Mouse (Mus musculus) c-Kit-positive CD71-positive TER-119-positive erythroid progenitor cells, embryonic 14.5 days (primary cell): ENCODE measurements around the gene Ccndbp1.
A peak's percentile ranks its signal among the peaks of the same experiment; 100 is the strongest.
"Not testable (repeated sequence)": the region's sequence is repeated elsewhere in the genome, so short reads cannot be mapped to it uniquely, and the experiment has no call there.

Experiments used
- DNase-seq: peaks from one replicate; pipeline ENCODE4 v3.0.0-alpha.2; 2013; ENCODE audit warnings: low spot score

The Ccndbp1 gene

GRCm38 (mm10) chr2:121007925-121008663 is at the start of gene Ccndbp1:
Ccndbp1 (plus strand) TSS chr2:121008403.
- DNase-seq, result peak; percentile 87

DNA sequence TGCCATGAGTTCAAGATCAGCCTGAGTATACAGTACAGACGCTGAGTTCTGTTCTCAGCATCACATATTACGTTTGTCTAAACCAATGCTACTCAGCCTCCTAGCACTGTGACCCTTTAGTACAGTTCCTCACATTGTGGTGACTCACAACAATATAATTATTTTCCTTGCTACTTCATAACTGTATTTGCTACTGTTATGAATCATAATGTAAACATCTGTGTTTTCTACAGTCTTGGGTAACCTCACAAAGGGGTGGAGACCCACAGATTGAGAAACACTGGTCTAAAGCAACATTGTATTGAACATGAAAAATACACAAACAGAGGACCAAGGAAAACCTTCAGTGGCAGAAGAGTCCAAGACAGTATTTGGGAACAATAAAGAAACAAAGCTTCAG is 48.8 kb upstream of the Ccndbp1 start:
- DNase-seq, result no peak

- no peak for DNase-seq
Observed at GRCm38 (mm10) chr2:120959827-120960226, 48.4 kb upstream of the Ccndbp1 start.

- DNase-seq, result no peak
Observed at GRCm38 (mm10) chr2:120960261-120960660, 47.9 kb upstream of the Ccndbp1 start.

DNA sequence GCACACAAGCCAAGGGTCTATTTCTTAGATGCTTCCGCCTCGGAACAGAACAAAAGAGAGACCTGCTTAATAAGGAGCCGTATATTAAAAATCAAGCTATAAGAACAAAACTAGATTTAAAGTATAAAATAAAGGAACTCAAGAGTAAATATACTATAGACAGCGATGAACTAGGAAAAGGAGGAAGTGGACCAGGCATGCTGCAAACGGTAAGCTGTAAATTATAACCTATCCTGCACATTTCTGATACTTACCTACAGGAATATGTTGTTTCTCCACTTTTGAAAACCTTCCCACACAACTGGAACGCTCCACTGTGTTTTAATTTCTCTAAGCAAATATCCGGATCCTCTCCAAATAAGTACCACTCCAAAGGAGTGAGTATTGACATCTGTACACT is 45.1 kb upstream of the Ccndbp1 start:
- no peak for DNase-seq

DNA sequence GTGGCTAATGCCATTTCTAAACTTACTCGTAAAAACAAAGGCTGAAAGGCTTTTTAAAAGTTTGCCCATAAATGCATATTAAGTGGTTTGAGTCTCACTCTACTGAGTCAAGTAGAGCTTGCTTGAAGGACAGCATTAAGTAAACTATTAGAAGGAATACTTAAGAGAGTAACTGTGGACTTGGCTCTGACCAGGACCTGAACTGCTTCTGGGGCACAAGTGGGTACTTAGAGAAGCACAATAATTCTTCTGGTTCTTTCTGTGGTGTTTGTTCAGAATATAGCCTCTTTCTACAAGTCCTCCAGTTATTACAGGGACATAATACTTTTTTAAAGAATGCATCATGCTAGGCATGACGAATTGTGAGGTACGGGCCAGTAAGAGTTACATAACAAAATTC is 42.7 kb upstream of the Ccndbp1 start:
- DNase-seq, result no peak

DNA sequence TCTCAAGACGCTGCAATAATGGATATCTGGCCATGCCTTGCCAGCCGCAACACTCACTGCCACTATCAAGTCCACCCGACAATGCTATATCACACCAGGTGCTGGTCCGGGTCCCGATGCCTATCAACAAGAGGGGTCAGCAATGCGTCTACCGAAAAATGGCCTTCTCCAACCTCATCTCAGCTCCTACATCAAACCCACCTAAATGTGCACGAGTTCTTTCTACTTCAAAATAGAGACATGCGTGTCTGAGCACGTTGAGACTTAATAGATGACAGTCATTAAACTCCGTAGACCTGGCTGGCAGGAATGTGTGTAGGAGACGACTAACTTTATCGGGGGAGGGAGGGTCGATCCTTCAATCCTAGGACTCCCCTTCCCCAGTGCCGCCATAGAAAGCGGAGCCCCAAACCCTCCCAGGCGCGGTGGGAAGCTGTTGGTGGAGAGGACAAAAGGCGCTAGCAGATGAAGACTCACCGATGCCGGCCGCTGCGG is 38.1 kb upstream of the Ccndbp1 start:
- no peak for DNase-seq

- peak; percentile 86 for DNase-seq
Observed at GRCm38 (mm10) chr2:120970559-120971080, 37.6 kb upstream of the Ccndbp1 start, which contains the start of gene Ubr1. Ubr1 (minus strand) TSS chr2:120970715.

- DNase-seq, result no peak
Observed at GRCm38 (mm10) chr2:120971766-120972165, 36.4 kb upstream of the Ccndbp1 start.

- DNase-seq, result not testable (repeated sequence)
Observed at GRCm38 (mm10) chr2:120972257-120972656, 35.9 kb upstream of the Ccndbp1 start.

- DNase-seq, result peak; percentile 38
Observed at GRCm38 (mm10) chr2:120972964-120973363, 35.2 kb upstream of the Ccndbp1 start.

DNA sequence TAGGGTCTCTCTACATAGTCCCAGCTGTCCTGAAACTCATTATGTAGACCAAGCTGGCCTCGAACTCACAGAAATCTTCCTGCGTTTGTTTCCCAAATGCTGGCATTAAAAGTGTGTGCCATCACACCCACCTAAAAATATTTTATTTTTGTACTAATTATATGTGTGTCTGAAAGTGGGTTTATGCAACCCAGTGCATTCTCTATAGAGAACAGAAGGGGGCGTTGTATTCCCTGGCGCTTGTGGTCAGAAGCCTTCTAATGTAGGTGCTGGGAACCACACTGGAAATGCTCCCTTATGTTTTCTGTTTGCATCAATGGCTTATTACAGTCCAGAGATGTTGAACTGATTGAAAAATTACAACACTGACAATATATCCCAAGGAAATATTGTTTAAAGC is 31.9 kb upstream of the Ccndbp1 start:
- DNase-seq, result peak; percentile 57

DNA sequence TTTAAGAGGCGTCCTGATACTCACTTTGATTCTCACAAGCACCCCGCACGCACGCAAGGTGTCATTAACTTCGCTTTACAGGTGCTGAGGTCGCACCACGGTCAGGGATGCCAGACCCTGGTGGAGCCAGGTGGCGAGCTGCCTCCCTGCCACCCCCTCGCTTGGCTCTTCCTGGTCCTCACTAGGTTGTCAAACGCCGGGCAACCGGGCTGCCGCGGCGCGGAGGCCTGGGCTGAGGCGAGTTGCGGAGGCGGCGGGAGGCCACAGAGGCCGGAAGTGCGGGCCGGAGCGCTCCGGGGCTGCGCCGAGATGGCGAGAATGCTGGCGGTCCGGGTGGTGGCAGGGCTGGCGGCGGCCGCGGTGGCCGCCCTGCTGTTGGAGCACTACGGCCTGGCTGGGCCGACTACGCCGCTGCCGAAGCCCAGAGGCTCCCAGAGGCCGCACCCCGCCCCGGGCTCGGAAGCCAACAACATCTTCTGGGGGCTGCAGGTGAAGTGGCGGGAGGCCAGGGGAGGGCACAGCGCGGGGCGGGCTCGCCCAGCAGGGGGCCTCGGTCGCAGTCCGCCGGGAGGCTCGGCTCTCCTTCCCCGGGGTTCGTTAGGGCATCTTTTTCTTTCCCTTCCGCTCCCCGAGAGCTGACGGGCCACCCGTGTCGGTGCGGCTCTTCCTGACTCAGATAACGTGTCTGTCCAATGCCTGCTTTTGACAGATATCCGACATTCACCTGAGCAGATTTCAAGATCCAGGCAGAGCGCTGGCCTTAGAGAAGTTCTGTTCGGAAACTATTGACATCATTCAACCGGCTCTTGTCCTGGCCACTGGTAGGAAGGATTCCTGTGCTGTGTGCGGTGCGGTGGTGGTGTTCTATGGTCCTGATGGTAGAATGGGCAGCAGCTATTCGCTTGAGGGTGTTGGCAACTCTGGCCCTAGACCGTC is 30.9 kb upstream of the Ccndbp1 start, which contains the start of gene Tmem62:
Gene Tmem62 (plus strand): TSS at position 28 of the 936 bp plus-strand sequence.
- peak; percentile 72 for DNase-seq

DNA sequence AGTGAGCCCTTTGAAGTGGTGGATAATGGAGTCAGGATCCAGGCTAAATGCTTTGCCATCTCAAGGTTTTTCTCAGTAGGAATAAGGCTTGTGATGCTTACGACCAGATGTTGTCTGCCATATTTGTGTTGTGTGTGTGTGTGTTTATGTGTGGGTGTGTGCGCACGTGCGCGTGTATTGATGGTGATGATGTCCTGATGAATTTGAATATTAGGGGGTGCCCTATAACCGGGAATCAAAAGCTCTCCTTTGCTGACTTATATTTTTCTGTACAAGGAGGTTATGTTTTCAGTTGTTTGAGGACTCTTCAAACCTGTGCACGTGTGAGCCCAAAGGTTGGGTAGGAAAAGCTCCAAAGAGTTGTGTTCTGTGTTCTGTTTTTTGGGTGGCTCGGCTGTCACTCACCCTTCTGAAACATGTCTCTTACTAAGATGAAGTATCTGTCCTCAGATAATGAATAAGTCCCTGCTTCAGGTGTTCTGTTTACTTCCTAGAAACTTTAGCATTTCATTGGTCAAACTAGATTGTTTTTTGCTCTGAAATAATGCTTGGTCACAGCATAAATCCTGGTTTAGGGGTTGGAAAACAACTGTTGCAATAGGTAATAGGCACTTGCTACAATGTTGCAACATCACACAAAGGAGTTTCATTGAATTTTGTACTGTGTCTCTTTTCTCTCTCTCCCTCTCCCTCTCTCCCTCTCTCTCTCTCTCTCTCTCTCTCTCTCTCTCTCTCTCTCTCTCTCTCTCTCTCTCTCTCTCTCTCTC is 30.1 kb upstream of the Ccndbp1 start:
- DNase-seq, result no peak

DNA sequence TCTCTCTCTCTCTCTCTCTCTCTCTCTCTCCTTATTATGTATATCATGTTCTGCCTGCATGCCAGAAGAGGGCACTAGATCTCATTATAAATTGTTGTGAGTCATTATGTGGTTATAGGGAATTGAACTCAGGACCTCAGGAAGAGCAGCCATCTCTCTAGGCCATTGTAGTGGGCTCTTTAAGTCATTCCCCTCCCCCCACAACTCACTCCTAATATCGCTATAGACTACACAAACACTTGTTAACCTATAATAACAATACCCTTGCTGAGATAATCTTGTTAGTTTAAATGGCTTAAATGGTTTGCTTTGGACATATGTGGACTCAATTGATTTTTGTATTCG is 29.5 kb upstream of the Ccndbp1 start:
- peak; percentile 22 for DNase-seq

GRCm38 (mm10) chr2:120979819-120980218 is 28.4 kb upstream of the Ccndbp1 start:
- DNase-seq, result no peak

- DNase-seq, result no peak
Observed at GRCm38 (mm10) chr2:120980861-120981260, 27.3 kb upstream of the Ccndbp1 start.

DNA sequence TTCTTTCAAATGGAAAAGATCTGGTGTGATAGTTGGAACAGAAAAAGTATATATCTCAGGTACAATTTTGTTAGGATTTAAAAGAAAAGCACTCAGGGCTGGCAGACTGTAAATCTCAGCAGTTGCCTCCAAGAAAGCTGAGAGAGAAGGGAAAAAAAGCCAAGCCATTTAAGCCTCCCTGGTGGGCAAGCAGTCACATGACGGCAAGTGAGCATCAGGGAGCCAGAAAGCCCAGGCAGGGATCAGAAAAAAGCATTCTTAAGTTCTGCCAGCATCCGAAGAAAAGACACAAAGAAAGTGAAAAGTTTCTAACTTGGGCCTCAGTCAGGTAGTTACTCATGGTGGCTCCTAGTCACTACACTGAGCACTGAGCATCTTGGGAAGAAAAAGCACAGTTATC is 24.6 kb upstream of the Ccndbp1 start:
- DNase-seq, result no peak

DNA sequence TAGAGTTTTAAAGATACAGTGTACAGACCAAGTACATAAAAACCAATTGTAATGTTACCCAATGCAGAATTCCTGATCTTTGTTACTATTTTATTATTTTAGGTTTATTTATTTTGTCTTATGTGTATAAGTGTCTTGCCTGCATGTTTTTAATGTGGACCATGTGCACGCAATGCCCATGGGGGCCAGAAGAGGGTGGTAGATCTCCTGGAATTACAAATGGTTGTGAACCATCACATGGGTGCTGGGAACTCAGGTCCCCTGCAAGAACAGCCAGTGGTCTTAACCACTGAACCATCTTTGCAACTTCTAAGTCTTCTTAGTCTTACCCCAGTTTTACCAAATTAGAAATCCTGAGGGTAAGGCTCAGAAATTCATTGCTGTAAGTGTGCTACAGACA is 23.0 kb upstream of the Ccndbp1 start:
- peak; percentile 32 for DNase-seq

DNA sequence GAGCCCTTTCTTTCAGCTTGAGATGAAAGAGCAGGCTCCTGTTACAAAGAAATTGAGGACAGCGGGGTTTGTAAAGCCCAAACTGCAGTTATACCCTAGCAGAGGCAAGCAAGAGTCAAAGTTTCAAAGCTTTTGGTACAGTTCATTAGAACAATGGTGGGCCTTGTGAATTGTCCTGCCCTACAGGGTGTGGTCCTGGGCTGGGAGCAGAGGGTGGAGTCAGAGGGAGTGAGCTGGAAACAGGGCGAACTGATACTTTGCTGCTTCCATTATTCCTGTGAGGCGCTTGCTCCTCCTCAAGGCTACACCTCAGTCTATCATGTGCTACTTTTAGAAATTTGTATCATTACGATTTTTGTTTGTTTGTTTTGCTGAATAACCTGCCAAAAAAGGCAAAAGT is 17.0 kb upstream of the Ccndbp1 start:
- no peak for DNase-seq

DNA sequence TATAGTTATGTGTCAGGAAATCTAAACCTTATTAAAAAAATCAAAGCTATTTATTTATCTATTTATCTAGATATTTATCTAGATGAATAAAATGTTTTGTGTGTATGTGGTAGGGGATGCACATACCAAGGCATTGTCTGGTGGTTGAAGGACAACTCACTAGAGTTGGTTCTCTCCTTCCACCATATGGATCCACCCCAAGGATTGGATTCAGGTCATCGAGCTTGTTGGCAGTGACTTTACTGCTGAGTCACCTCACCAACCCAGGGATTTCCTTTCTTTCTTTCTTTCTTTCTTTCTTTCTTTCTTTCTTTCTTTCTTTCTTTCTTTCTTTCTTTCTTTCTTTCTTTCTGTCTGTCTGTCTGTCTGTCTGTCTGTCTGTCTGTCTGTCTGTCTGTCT is 11.6 kb upstream of the Ccndbp1 start:
- DNase-seq, result not testable (repeated sequence)

- DNase-seq, result peak; percentile 31
Observed at GRCm38 (mm10) chr2:120998863-120999262, 9.3 kb upstream of the Ccndbp1 start.
